Mouse (Mus musculus) olfactory bulb, adult 2 months (tissue): ENCODE results near the gene Fam162a.

Source experiments
- CTCF ChIP-seq: fragments of 200-500 bp; IDR thresholded peaks from 2 replicates; pipeline ENCODE4 v1.5.1; 2012; ENCODE audit warnings: low read depth, mild to moderate bottlenecking, low read length, moderate library complexity; ENCODE audit not compliant: insufficient read depth
- POLR2A ChIP-seq: fragments of 200-500 bp; IDR thresholded peaks from 2 replicates; pipeline ENCODE4 v1.6.1; 2012; ENCODE audit warnings: mild to moderate bottlenecking, low read depth, low read length, moderate library complexity; ENCODE audit not compliant: insufficient read depth

- TF ChIP-seq POLR2A (no peak), CTCF (no peak)
These were observed 28.3 kb downstream of the Fam162a start for GRCm38 (mm10) chr16:36043073-36043472.
